Mouse (Mus musculus) B cell, adult 67 days (primary cell): Measurements from ENCODE around the gene Gatad1. TPM values are rescaled to one million over a fixed set of nuclear protein-coding genes. Genes with fewer than 3 reads are reported as not detected.

Experiments
- total RNA-seq, 2 experiments: library from RNA; stranded (reverse); gene quantifications; 4 replicates each; pipeline ENCODE4 v1.2.4; 2023

Gatad1 gene
- total RNA-seq = 10 to 100 TPM; 45.8 to 51.8 TPM

GRCm38 (mm10) chr5:3657085-3657484 is at the start of gene Gatad1:
Gene Gatad1 (minus strand): TSS chr5:3657185.

DNA sequence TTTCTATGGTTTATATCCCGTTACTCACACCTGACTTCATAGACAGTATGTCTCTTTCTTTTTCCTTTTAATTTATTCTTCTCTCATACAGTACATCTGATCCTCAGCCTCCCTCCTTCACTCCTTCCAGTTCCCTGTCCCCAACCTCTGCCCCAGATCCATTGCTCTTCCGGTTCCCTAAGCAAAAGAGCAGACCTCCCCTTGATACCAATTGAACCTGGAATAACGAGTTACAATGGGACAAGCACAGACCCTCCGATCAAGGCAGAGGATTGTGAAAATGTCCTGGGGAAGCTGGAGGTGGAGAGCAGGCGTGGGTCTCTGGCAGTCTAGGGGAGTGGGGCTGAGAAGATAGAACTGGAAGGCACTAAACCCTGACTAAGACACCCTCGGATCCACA is 6.1 kb downstream of the Gatad1 start, which contains the start of gene Tmbim7:
Tmbim7 (plus strand) TSS at position 301 of the 400 bp plus-strand sequence.

GRCm38 (mm10) chr5:3596399-3596766 is 60.6 kb downstream of the Gatad1 start, which contains the start of gene Rbm48:
Gene Rbm48 (minus strand): TSS chr5:3596585.

GRCm38 (mm10) chr5:3595693-3596398 is 61.1 kb downstream of the Gatad1 start, which contains the start of gene Pex1:
Gene Pex1 (plus strand): TSS chr5:3596066.

Other genes starting within 250 kb of the Gatad1 start
- gene Fam133b, start 113.4 kb downstream of the Gatad1 start, total RNA-seq = 10 to 100 TPM; 83.3 to 86.2 TPM
- gene 1700109H08Rik, start 85.6 kb downstream of the Gatad1 start, total RNA-seq = 10 to 100 TPM; 20.4 to 22.8 TPM
- gene Pex1, start 61.1 kb downstream of the Gatad1 start, total RNA-seq = 10 to 100 TPM; 25.7 to 30.4 TPM
- 10 to 100 TPM; 63.1 to 75.4 TPM for gene Rbm48, start 60.6 kb downstream of the Gatad1 start, total RNA-seq
- gene Tmbim7, start 6.0 kb downstream of the Gatad1 start, total RNA-seq = not detected
- 10 to 100 TPM; 57.0 to 67.2 TPM for gene Ankib1, start 145.7 kb upstream of the Gatad1 start, total RNA-seq
- 10 to 100 TPM; 86.9 to 96.9 TPM for gene Krit1, start 146.0 kb upstream of the Gatad1 start, total RNA-seq
- gene Lrrd1, start 188.0 kb upstream of the Gatad1 start, total RNA-seq = under 1 TPM; 0.17 to 0.18 TPM
- 10 to 100 TPM; 15.1 to 15.3 TPM for gene Mterf1a, start 236.7 kb upstream of the Gatad1 start, total RNA-seq